Mouse (Mus musculus) cerebellum, adult 11-12 months (tissue): ENCODE measurements around the gene Ccl24.
"Not testable (repeated sequence)": the region's sequence is repeated elsewhere in the genome, so short reads cannot be mapped to it uniquely, and the experiment has no call there.

Experiments used
- DNase-seq: peaks from one replicate; pipeline ENCODE4 v3.0.0; 2022

The Ccl24 gene

DNA sequence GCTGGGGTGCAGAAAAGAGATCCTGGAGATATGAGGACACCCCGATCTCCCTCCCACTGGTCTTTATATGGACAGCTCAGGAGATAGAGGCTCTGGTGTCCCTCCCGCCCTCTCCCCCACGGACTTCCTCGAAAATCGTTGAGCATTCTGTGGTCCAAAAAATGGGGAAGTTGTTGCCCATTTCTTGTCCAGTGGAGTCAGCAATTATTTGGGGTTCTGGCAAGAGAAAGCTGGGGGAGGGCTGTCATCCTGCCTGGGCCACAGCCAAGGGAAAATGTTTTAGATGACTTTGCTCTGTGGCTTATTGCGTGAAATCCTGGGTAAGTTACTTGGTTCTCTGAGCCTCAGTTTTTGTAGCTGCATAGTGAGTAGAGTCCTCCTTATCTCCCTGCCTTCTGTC, at the start of gene Ccl24:
Ccl24 (minus strand) TSS at position 44 of the 400 bp plus-strand sequence.
- no peak for DNase-seq

DNA sequence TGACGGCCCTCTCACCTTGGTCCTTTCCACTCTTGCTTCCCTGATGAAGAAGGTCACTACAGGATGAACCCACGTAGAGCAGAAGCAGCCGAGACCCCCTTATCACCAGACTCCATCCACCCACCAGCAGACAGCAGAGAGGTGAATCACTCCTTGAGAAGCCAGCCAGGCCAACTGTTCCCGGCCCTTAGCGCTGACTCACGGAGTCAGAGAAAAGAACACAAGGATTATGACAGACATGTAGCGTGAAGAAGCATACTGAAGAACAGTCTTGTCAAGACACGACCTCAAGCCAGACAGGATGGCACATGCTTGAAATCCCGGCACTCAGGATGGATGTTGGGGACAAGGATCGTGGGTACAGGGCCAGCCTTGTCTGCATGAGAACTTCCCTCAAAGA, 48.9 kb upstream of the Ccl24 start:
- no peak for DNase-seq

DNA sequence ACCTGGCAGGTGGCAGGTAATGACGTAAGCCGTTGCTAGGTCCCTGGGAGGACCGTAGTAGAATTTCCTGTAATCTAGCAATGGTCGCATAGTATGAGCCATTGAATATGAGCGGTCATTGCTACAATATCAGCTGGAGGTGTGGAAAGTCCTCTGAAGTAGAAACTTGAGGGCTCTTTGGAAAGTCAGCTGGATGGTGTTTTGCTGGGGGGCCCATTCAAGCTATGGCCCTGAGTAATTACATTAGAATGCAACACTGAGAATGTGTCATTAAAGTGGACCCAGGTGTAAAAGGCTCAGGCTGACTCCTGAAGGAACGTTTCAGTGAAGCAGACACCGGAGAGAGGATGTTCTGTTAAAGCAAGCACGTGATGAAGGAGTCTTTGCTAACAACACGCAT, 47.7 kb upstream of the Ccl24 start:
- DNase-seq: no peak

DNA sequence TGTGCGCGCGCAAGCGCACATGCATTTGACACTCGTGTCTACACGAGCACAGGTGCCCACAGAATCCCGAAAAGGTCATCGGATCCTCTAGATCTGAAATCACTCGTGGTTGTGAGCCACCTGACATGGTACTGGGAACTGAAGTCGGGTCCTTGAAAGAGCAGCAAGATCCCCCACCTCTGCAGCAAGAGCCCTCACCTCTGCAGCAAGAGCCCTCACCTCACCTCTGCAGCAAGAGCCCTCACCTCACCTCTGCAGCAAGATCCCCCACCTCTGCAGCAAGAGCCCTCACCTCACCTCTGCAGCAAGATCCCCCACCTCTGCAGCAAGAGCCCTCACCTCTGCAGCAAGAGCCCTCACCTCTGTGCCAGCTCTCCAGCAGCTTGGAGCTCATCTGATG, 46.9 kb upstream of the Ccl24 start:
- DNase-seq: not testable (repeated sequence)

DNA sequence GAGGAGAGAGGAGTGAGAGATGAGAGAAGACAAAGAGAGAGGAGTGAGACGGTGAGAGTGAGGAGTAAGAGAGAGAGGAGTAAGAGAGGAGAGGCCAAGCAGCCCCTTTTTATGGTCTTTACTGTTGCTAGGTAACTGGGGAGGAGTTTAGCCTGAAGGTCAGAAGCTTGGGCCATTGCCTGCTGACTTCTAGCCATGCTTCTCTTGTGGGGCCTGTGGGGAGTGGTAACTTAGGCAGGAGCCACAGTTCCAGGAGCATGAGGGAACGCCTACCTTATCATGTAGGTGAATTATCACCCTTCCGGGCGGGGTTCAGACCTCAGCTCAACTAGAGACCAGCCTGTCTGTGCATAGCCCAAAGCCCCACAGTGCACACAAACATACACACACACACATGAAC, 36.9 kb upstream of the Ccl24 start:
- no peak for DNase-seq

DNA sequence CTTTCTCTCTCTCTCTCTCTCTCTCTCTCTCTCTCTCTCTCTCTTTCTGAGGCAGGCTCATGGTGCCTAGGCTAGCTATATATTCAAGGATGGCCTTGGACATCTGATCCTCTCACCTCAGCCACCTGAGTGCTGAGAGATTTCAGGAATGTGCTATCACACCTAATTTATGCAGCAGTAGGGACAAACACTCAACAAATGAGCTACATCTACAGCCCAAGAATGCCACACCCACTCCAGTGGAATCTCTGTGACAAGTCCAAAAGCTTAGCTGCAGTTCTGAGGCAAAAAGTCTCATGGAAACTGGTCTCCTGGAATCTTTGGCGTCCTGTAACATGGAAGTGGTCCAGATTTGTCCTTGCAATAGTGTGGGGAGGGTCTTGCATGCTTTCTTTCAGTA, 34.7 kb upstream of the Ccl24 start:
- no peak for DNase-seq

DNA sequence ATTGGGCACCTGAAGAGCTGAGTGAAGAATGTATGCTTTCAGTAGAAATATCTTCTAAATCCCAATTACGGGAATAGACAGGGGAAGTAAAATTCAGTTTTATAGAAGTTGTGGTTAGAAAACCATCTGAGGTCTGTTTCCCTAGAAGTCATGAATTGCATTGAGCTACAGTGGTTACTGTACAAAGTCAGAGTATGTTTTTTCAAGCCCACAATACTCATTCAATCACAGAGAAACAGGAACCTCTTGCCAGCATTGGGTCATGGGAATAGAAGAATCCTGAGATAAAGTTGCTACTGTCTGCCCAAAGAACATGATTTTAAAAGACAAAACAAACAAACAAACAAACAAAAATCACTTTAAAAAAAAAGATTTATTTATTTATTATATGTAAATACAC, 33.9 kb upstream of the Ccl24 start:
- DNase-seq: not testable (repeated sequence)

DNA sequence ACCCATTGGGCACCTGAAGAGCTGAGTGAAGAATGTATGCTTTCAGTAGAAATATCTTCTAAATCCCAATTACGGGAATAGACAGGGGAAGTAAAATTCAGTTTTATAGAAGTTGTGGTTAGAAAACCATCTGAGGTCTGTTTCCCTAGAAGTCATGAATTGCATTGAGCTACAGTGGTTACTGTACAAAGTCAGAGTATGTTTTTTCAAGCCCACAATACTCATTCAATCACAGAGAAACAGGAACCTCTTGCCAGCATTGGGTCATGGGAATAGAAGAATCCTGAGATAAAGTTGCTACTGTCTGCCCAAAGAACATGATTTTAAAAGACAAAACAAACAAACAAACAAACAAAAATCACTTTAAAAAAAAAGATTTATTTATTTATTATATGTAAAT, 31.8 kb upstream of the Ccl24 start:
- not testable (repeated sequence) for DNase-seq

DNA sequence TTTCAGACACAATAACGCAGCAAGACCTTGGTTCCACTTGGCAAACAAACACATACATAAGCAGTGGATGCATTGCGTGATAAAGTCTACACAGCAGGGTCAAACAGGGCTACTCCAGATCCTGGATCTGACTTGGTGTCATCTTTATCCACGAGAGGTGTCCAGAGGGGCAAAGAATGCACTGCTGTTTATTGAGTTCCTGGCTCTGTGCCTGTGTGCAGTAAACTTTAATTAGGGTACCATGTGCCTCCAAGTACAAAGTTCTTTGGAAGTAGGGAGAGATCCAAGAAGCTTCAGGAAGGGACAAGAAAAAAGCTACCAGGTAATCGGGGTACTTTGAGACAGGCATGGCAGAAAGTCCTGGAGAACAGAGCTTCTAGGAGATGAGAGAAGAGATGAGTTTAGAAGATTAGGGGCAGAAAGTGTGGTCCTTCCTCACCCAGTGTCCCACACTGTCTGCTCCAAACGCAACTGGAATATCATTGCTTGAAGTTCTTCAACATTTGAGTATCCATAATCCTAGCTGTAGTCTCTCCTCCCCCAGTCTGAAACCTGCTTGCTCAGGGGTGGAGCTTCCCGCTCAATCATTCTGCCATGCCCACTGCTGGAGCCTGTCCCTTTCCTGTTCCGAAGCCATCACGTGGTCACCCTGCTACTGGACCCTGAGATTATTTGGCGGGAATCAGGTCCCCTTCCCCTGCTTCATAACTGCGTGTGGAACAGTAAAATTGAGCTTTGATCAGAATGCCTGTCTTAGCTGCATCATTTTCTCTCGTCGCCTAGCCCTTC, 17.3 kb upstream of the Ccl24 start:
- DNase-seq: no peak

DNA sequence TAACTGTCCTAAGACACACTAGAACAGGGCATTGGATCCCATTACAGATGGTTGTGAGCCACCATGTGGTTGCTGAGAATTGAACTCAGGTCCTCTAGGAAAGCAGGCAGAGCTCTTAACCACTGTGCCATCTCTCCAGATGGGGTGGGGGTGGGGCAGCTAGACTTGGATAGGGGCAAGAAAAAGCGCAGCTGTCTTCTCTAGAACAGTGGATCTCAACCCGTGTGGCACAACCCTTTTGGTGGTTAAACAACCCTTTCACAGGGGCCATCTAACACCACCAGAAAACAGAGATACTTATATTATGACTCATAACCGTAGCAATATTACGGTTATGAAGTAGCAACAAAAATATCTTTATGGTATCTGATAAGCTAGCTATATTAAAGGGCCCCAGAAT, 14.9 kb upstream of the Ccl24 start:
- no peak for DNase-seq

DNA sequence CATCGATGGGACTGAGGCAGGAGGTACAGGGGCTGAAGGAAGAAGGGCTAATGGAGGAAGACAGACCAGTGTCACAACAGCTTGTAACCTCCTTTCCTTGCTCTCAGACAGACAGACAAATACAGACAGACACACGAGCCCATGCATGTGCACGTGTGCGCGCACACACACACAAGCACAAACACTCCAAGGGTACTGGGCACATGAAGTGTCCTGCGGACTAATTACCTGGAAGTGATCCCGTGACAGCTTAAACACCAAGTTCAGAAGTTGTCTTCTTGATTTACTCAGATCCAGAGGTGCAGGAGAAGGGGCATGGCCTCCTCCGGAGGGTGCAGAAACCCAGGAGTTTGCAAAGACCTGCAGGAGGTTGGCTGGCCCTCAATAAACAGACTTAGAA, 12.8 kb upstream of the Ccl24 start:
- DNase-seq: no peak

DNA sequence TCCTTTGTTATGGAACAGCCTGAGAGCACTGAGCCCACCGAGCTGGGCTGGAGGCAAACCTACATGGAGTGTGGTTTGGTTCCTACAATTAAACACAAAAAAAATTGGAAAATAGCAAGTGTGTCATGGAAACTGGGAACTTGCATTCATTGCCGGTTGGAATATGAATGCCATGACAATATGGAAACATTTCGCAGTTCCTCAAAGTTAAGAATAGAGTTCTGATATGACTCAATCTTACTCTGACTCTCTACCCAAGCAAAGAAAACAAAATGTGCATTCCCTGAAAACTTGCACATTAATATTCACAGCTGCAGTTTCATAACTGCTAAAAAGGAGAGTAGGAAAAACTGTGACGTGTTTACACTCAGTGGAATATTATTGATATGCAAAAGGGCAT, 9.5 kb upstream of the Ccl24 start:
- DNase-seq: no peak

DNA sequence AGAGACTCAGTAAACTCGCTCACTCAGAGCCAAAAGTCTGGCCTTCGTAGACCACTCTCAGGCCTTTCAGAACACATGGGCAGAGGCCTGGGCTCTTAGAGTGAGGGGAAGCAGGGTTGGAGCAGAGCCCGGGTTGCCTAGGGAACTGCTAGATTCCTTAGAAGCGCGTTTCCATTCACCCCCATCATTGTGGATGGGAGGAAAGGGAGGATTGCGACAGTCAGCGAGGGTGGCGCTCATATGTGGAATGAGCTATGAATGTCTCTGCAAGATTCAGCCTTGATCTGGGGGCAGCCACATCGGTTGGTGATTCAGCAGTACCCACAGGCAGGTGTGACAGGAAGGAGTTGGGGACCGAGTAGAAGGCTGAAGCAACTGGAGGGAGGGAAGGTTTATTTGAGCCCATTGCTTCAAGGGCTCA, 6.5 kb upstream of the Ccl24 start:
- DNase-seq: no peak

DNA sequence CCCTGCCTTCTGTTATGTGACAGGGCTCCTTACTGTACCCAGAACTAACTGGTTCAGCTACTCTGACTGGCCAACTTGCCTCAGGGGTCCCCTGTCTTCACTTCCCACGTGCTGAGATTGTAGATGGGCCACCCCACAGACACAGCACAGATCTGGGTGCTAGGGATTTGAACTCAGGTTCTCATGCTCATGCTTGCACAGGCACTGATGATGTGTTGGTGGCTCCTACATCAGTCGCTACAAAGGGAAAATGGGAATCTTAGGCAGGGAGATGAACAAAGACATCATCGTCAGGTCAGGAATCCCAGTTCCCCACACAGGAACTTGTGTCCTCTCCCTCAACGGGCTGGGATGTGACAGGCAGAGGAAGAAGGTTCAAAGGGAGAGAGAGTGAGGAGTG, 3.2 kb upstream of the Ccl24 start:
- no peak for DNase-seq

DNA sequence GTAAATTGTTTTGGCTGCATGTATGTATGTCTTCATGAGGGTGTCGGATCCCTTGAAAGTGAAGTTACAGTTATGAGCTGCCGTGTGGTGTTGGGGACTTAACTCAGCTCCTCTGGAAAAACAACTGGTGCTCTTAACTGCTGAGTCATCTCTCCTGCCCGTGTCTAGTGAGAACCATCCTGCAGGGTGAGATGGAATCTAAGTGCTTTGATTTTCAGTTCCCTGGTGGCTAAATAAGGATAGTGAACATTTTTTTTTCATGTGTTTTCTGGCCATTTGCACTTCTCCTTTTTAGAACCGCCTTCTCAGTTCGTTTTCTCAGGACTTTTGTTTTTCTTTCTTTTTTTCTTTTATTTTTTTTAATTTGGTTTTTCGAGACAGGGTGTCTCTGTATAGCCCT, 4.2 kb downstream of the Ccl24 start:
- no peak for DNase-seq

DNA sequence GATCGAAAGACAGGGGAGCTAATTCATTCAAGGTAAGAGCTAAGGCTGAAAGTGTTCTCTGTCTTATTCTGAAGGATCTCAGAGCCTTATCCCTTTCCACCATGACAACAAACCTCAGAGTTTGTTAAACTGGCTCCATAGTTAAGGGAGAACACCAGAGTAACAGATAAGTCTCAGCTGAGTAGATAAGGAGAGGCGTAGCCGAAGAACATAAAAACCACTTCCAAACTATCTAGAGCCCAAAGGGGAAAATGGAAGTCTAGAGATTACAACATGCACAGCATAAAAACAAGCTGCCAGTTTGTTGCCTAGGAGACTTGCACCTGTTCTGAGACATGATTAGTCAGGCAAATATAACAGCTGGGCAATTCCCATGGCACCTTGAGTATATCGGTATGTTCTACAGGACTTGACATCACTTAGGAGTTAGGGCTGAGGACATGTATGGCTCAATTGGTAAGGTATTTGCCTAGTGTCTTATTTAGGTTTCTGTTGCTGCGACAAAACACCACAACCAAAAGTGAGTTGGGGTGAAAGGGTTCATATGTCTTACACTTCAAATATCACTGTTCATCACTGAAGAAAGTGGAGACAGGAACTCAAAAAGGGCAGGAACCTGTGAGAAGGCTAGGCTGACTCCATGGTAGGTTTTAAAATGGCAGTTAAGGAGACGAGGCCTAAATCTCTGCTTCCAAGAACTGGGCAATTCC, 5.1 kb downstream of the Ccl24 start:
- DNase-seq: no peak

DNA sequence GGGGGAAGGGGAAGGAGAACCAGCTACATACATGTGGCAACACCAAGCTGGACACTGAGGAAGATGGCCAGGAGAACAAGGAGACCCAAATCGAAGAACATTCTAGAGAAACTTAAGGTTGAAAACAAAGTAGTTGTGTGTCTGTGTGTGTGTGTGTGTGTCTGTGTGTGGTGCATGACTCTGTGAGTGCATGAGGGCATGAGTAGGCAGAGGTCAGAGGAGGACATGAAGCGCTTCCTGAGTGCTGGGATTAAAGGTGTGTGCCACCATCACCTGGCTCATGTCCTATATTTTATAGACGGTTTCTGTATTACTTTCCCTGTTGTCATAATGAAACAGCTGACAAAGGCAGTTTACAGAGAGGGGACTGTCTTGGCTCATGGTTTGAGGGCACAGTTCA, 9.4 kb downstream of the Ccl24 start, which contains the start of gene Ccl26:
Ccl26 (minus strand) TSS at position 101 of the 400 bp plus-strand sequence.
- no peak for DNase-seq

DNA sequence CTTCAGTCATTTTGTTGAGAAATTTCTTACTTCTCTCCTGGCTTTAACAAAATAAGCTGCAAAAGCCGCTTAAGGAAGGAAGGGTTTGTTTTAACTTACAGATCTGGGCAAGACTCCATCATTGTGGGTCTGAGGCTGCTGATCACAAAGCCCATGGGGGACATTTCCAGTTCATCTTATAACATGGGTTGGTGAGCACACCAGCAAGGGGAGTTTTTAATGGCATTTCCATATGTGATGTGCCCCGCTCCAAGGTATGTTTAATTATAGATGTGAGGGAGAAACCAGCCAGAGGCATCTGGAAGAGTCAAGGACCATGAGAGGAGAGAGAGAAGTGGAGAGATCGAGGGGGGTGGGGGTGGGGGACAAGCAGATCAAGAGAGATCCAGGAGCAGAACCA, 15.2 kb downstream of the Ccl24 start:
- no peak for DNase-seq

DNA sequence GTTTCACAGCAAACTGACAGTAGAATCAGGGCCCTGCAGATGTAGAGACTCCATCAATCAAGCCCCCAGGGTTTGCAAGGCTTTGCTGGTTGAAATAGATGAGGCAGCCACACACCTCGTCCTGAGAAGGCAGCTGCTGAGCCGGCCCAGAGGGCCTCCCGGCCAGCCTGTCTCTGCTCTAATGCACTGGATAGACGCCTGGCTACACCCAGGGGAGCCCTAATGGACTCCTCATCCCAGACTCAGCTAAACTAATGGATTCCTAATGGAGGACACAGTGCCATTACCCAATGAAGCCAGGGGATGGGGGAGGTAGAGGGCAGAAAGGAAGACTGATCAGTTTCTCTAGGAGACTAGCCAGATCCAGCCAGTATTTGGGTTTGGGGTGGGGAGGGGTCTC, 15.8 kb downstream of the Ccl24 start:
- no peak for DNase-seq

DNA sequence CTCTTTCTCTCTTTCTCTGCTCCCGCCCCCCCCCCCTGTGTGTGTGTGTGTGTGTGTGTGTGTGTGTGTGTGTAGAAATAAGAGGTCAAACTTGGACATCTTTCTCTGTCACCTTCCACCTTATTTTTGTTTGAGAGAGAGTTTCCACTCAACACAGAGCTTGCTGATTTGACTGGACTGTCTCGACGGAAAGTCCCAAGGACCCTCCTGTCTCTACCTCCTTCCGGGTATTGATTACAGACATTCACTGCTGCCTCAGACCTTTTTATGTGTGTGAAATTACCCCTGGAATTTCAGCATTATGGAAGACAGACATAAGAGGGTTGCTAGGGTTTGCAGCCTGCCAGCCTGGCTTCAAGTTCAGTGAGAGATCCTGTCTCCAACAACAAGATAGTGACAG, 16.6 kb downstream of the Ccl24 start:
- no peak for DNase-seq

DNA sequence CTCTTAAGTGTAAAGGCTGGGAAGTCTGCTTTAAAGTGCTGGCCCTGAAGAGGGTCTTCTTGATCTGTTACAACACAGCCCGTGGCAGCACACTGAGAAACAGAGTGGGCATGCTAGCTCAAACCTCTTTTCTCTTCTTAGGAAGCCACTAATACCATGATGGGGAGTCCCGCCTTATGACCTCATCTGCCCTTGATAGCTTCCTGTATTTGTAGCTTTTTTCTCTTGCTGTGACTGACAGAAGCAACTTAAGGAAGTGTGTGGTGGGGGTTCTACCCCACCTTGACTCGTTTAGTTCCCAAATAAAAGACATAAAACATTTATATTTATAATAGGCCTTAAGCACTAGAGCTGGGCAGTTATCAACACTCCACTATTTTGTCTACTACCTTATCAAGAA, 21.3 kb downstream of the Ccl24 start:
- no peak for DNase-seq

DNA sequence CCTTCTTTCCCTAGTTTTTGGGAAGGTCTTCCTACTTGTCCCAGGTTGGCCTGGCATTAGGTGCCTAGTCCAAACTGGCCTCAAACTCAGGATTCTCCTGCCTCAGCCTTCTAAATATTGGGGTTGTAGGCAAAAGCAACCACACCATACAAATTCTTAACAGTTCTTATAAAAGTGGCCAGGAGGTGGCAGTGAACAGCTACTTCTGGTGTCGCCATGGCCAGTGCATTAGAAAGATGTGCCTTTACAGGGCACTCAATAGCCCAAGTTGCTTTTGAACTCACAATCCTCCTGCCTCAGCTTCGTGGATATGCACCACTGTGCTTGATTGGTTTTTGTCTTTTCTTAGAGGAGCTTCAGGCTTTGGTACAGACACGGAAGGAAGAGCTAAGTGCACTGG, 21.9 kb downstream of the Ccl24 start:
- no peak for DNase-seq

DNA sequence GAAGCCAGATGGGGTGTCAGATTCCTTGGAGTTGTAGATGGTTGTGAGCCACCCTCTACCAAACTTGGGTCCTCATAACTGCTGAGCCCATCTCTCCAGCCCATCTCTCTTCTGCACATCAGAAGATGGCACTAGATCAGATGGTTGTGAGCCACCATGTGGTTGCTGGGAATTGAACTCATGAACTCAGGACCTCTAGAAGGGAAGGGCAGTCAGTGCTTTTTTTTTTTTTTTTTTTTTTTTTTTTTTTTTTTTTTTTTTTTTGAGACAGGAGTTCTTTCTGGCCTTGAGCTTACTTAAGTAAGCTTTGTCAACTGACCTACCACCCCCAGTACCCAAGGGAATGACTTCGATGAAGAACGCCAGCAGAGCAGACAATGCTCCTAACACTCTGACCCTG, 24.9 kb downstream of the Ccl24 start:
- DNase-seq: no peak
